Mouse (Mus musculus): ENCODE data around the gene Trem1.
A peak's percentile ranks its signal among the peaks of the same experiment; 100 is the strongest.

Trem1 gene

DNA sequence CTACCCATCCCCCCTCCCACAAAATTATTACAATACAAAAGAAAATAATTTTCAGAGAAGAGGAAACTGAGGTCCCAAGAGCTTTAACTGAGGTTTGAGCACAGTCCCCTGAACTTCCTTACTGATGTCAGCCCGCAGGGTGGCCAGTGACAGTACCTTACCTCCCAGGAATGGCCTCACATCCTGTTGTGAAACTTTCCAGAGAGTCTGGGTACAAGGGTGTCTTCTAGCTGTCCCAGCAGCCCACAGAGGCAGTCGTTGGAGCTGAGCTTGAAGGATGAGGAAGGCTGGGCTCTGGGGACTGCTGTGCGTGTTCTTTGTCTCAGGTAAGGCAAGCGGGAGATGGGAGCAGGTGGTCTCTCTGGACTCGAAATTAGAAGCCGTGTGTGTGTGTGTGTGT, at the start of gene Trem1:
TSS of gene Trem1 (plus strand) at position 251 of the 400 bp plus-strand sequence.
- DNase-seq (ENCODE audit: low read depth), result no peak

DNA sequence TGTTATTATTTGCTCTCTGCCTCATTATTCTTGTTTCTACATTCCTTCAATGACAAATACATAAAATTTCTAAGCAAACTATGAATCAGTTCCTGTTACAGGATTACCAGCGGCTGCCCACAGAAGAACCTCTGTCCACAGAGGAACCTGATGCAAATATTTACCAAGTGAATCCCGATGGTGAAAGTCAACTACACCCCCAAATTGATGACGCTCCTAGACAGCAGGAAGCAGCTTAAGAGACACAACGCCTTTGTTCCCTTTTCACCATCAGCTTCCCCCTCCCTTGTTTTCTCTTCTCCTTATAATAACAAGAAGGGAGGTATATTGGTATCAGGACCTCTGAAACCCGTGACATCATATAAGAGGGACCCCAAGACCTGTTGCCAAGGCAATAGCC, 47.3 kb upstream of the Trem1 start:
- DNase-seq (ENCODE audit: low read depth), result peak; percentile 18

DNA sequence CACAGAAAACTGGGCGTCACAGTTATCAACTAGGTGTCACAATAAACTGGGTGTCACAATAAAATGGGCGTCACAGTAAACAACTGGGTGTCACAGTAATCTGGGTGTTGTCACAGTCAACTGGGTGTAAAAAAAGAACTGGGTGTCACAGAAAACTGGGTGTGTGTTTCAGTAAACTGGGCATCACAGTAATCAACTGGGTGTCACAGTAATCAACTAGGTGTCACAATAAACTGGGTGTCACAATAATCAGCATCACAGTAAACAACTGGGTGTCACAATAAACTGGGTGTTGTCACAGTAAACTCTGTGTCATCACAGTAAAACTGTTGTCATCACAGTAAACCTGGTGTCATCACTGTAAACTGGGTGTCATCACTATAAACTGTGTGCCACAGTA, 40.2 kb upstream of the Trem1 start:
- no peak for DNase-seq (ENCODE audit: low read depth)

DNA sequence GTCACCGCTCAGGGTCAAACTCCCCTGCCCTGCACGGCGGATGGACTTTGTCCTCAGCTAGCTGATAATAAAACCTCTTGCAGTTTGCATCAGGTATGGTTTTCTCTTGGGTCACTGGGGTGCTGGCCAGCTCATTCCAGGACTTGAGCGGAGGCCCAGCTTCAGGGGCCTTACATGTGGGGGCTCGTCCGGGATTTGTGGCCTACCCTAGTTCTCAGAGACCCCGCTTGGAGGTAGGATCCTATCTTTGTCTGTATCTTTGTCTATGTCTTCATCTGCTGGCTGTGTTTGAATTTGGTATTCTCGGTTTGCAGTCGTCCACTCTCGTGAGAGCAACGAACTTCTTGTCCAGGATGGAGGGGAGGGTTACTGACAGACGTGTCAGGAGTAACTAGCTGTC, 29.5 kb upstream of the Trem1 start:
- DNase-seq (ENCODE audit: low read depth), result no peak

DNA sequence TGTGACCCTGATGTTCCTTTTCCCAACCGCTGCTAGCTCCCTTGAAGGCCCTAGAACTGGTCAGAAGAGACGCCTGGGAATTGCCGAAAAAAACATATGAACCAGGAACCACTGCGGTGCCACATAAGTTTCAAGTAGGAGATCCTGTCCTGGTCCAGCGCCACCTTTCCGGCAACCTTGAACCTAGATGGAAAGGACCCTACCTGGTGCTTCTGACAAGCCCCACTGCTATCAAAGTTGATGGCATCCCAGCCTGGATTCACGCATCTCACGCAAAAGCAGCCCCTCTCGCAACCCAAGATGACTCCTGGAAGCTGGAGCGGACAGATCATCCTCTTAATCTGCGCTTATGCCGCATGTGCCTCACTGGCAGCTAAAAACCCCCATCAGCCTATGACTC, 20.0 kb upstream of the Trem1 start:
- DNase-seq (ENCODE audit: low read depth), result no peak

DNA sequence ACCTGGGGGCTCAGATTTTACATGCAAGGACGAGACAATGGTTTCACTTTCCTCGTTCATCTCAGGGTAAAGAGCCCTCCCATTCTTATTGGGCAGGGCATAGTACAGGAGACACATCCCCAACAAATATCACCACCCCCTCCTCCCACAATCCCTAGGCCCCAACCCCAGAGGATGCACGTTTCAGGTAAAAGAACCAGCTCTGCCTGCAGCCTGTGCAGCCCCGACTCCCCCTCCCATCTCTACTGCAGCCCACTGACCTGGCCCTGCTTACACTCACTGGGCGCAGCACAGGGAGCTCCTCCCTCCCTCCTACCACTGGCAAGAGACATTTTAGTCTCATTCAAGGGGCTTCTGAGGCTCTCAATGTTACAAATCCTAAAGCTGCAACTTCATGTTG, 19.1 kb upstream of the Trem1 start:
- DNase-seq (ENCODE audit: low read depth), result no peak

DNA sequence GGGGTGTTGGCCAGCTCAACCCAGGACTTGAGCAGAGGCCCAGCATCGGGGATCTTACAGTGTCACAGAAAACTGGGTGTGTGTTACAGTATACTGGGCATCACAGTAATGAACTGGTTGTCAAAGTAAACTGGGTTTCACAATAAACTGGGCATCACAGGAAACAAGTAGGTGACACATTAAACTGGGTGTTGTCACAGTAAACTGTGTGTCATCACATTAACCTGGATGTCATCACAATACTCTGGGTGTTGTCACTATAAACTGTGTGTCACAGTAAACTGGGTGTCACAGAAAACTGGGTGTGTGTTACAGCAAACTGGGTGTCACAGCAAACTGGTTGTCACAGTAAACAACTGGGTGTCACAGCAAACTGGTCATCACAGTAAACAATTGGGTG, 17.1 kb upstream of the Trem1 start:
- DNase-seq (ENCODE audit: low read depth), result no peak

DNA sequence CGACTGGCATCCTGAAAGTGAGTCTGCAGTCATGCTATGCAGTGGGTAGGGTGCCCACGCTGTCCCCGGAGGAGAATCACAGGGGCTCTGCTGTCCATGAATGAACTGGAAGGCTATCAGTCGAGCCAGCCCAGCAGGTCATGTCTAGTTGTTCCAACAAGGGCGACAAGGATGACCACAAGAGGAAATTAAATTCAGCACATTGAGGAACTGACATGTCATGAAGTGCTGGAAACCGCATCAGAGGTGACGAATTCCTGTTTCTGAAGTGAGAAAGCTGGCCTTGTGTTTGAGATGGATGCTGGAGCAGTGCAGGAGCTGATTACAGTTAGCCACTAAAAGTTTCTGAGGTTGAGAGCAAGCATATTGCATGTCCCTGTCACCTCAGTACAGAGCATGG, 1.9 kb upstream of the Trem1 start:
- no peak for DNase-seq (ENCODE audit: low read depth)

DNA sequence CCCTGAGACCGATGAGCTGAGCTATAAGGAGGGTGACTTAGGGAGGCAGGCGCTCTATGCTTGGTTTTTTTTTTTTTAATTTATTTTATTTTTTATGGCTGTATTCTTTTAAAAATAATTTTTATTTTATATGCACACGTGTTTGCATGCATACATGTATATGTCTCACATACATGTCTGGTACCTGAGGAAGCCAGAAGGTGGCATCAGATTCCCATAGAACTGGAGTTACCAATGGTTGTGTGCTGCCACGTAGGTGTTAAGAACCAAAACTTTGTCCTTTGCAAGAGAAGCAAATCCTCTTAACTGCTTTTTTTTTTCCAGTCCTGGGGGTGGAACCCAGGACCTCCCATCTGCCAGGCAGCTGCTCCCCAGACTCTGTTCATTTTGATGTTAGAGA, 1.2 kb downstream of the Trem1 start:
- DNase-seq (ENCODE audit: low read depth), result no peak

DNA sequence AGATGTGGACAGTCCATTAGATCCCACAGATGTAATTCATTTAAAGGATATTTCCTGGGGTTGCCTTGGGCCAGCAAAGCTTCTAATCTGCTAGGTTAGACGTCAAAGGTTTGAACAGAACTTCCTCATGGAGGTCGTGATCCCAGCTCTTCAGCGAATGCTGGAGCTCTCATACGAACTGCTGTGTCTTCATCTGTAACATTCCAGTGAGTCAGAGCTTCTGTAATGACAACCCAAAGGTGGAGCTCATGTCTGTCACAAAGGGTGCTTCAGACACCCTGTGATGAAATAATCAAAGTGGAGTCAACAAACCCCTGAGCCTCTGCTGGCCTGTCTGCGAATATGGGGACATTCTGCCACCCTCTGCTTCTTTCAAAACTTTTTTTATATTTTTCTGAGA, 2.0 kb downstream of the Trem1 start:
- no peak for DNase-seq (ENCODE audit: low read depth)

DNA sequence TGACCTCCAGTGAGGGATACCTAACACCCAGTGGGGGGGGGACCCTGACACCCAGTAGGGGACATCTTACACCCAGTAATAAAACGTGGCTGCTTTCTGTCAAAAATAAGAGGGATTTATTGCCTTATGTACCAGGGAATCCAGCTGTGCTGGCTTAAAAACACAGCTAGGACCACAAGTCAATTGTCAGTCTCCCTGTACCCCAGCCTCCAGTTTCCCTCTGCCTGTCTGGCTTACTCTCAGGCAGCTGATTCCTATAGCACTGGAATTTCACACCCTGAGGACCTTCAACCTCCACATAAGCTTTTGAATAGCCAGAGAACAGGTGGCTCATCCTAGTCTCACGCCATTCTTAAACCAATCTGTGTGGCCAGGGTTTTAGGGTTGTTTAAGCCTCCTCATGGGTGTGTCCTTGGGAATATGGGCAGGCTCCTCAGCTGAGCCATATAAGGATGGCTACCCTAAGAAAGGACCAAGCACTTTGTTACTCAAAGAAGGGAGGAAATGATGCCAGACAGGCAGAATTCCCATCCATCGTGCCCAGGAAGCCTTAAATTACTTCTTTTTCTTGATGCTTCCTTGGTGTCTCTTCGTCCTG, 3.3 kb downstream of the Trem1 start:
- no peak for DNase-seq (ENCODE audit: low read depth)

DNA sequence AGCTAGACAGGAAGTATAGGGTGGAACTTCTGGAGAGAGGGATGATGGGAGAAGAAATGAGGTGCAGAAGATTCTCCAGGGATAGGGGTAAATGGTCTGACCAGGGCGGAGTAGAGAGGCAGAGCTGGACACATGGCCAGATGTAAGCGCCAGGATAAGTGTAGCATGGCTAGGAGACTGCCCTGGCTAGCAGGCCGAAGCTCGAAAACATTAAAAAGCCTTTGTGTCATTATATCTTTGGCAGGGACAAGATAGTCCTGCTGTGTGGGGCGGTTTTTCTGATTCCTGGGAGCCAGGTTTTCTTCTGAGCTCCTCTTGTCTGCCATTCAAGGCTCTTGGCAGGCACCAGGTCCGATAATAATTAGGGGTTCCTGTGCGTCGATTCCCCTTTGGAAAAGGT, 5.1 kb downstream of the Trem1 start:
- no peak for DNase-seq (ENCODE audit: low read depth)

DNA sequence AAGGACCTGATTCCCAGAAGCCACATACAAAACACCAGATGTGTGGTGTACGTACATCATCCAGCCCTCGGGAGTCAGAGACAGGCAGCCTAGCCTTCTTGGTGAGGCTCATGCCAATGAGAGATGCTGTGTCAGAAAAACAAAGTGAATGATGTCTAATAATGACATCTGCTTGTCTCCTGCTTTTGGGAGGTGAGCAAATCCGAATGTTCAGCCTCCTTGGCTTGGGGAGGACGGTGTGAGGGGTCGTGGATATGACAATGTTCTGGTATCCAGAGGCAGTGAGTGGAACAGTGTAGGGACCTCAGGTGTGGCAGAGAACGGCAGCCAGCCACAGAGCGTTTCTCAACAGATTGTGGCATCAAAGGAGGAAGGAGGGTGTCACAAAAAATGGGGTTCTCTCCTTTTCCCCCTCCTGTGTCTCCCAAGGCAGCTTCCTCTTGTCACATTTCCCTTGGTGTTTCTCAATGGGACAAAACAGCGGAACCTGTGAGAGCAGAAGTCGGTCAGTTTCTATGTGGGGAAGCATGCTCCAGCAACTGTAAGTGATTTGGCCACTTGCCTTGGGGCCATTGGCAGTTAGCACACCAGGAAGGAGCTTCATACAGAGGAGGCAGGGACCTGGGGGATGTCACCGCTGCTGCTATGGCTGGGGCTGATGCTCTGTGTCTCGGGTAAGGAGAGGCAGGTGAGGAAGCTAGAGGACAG, 14.8 kb downstream of the Trem1 start, which contains the start of gene Trem3:
TSS of gene Trem3 (plus strand) at position 557 of the 708 bp plus-strand sequence.
- DNase-seq (ENCODE audit: low read depth), result no peak

DNA sequence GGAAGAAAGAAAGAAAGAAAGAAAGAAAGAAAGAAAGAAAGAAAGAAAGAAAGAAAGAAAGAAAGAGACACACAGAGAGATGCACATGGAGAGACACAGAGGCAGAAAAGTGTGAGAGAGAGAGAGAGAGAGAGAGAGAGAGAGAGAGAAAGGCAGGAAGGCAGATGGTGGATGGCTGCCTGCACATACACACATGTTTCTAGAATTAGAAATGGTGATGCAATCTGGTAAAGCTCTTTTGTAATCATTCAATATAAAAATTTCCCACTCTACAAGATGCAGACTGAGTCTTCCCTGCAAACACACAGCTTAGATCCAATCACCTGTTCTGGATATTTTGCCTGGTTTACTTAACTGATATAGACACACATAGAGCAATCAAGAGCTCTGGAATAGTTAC, 16.5 kb downstream of the Trem1 start:
- DNase-seq (ENCODE audit: low read depth), result peak; percentile 44

DNA sequence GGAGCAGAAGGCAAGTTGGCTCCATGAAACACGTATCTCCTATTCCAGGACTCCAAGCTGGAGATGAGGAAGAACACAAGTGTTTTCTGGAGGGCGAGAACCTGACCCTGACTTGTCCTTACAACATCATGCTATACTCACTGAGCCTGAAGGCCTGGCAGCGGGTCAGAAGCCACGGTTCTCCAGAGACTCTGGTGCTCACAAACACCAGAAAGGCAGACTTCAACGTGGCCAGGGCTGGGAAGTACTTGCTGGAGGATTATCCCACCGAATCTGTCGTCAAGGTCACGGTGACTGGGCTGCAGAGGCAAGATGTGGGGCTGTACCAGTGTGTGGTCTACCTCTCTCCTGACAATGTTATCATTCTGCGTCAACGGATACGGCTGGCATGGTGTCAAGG, 16.9 kb downstream of the Trem1 start:
- peak; percentile 29 for DNase-seq (ENCODE audit: low read depth)

DNA sequence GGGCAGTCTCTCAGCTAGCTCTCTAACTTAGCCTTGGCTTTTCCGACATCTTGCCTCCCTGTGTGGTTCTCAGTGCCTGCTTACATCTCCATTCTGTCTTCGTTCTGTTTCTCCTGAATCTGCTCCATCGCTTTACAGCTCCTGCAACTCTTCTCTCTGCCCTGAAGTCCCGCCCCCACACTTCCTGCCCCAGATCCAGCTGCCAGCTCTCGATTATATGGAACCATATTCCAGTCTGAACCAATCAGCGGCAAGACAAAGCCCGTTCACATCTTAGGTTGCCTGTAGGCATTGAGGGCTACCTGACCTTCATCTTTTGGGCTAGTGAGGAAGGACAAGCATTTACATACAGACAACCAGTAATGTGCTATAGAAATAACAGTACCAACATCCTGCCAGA, 18.1 kb downstream of the Trem1 start:
- no peak for DNase-seq (ENCODE audit: low read depth)

DNA sequence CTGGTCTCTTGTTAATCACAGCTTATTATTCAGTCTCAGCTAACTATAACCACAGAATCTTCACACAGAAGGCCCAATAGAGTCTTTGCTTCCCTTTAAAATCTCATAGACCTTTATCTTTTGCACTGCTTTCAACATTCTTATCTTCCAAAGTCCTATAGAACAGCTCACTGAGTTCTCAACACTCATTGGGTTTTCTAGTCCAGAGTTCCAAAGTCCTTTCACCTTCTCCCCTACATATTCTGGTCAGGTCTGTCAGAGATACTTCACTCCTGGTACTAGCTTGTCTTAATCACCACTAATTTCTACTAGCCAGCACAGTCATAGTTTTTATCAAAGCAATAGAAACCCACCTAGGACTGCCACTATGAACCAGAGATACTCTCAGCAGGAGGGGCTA, 24.0 kb downstream of the Trem1 start:
- no peak for DNase-seq (ENCODE audit: low read depth)

DNA sequence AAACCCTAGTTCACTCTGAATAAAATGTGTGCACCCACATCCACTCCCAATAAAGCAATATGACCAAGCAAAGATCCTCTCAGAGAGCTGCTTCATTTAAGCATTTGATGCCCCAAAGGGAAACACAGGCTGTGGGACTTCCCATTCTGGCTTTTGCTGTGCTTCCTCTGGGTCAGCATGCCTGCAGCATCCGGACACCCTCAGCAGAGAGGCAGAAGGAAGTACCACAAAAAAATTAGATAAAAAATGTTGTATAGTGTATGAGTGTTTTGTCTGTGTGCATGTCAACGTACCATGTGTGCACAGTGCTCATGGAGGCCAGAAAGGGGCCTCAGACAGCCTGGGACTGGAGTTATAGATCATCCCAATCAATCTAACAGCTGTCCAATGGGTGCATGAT, 29.3 kb downstream of the Trem1 start:
- DNase-seq (ENCODE audit: low read depth), result no peak

DNA sequence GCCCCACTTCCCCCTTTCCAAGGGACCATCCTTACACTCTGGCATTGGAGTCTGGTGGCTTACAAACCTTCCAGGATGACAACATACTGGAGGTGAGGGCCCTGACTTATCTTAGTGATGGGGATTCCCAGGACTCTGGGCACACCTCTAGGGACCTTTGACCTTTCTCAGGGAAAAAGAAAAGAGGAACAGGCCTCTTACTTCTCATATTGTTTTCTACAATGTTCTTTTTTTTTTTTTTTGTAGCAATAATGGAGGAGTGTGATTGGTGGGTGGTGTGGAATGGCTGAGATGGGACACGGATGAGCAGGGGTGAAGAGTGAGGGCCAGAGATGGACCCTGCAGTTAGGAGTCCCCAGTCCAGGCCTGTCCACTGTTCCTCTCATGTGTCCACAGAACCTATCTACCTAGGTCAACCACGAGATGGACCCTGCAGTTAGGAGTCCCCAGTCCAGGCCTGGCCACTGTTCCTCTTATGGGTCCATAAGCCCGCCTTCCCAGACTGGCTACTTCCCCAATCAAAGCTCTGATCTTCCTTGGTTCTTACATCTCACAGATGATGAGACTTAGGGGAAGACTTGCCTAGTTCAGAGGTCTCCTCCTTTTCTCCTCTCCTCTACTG, 31.3 kb downstream of the Trem1 start, which contains the start of gene Treml4:
TSS of gene Treml4 (plus strand) at position 555 of the 622 bp plus-strand sequence.
- DNase-seq (ENCODE audit: low read depth), result no peak

DNA sequence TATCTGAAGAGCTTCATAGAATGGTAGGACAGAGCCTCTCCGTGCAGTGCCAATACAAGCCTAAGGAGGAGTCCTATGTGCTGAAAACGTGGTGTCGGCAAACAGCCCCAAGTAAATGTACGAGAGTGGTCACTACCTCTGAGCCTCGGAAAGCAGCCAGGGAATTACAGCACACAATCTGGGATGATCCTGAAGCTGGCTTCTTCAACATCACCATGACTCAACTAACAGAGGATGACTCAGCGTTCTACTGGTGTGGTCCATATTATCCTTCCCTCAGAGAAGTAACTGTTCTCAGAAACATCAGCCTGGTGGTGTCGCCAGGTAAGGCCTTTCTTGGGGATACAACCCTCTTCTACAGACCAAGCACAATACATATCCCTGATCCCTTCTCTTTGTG, 32.1 kb downstream of the Trem1 start:
- DNase-seq (ENCODE audit: low read depth), result peak; percentile 47

DNA sequence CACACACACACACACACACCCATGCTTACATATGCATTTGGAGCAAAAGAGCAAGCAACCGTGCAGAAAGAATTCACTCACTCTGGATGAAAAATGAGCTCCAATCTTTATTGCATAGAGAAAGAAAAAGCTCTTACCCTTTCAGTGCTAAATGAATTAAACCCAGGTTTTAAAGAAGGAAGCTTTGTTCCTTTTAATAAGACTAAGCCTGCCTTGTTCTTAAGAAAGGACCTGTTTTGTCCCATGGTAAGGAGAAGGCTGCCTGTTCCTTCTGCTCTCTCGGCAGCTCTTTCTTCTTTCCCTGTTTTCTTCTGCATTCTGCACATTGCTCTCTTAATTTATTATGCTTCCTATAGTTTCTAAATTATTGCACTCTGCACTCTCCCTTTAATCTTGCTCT, 33.6 kb downstream of the Trem1 start:
- no peak for DNase-seq (ENCODE audit: low read depth)

DNA sequence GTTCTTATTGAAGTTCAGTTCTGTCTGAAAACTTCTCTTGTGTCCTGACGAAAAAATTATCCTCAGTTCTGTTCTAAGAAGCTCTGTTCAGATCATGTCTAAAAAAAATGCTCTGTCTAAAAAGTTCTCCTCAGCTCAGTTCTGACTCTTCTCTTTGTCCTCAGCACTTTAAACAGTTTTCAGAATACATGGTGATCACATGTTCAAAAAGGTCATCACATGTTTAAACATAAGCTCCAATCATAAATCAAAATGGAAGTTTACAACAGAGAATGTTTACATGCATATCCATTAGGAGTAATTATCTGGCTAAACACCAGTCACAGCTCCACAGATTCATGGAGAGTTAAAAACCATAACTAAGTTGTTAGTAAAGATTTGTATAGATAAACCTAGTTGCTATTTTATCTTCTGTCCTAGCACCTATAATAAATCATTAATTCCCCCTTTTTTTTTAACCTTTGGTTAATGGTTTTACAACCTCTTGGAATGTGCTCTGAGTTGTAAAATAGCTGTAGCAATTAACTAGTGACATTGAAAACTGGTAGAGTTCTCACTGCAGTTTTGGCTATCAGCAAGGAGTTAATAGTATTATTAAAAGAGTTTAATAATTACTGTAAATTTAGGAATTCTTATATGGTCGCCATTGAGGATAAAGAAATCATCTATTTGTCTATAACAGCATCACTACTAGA, 34.2 kb downstream of the Trem1 start:
- DNase-seq (ENCODE audit: low read depth), result no peak

DNA sequence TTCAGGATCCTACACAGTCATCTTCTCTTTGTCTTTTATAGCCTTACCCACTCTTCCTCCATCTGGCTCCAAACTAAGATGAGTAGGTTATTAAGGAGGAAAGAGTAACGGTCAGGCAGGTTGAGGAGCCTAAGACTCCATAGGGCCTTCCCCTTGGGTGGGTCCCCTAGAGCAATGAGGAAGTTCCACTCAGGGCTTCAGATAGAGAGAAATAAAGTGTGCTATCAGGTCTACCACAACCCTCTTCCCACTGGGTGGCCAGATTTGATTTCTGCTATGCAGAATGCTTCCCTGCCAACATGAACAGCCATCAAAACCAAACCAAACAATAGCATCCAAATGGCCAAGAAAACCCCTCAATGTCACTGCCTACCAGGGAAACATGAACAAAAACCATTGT, 35.0 kb downstream of the Trem1 start:
- DNase-seq (ENCODE audit: low read depth), result no peak
